Mouse (Mus musculus) frontal cortex, postnatal 10 days (tissue): ENCODE measurements around the gene Srp9.
A peak's percentile ranks its signal among the peaks of the same experiment; 100 is the strongest.

Experiments
- DNase-seq, 2 experiments: peaks; one replicate each; pipeline ENCODE4 v3.0.0; 2022; ENCODE audit warnings: low spot score in 2 of 2, mixed read lengths in 1 of 2

The Srp9 gene

GRCm38 (mm10) chr1:182124506-182124905 is at the start of gene Srp9:
TSS of gene Srp9 (plus strand) at chr1:182124737.
- peak; percentile 96 to 98 for DNase-seq

DNA sequence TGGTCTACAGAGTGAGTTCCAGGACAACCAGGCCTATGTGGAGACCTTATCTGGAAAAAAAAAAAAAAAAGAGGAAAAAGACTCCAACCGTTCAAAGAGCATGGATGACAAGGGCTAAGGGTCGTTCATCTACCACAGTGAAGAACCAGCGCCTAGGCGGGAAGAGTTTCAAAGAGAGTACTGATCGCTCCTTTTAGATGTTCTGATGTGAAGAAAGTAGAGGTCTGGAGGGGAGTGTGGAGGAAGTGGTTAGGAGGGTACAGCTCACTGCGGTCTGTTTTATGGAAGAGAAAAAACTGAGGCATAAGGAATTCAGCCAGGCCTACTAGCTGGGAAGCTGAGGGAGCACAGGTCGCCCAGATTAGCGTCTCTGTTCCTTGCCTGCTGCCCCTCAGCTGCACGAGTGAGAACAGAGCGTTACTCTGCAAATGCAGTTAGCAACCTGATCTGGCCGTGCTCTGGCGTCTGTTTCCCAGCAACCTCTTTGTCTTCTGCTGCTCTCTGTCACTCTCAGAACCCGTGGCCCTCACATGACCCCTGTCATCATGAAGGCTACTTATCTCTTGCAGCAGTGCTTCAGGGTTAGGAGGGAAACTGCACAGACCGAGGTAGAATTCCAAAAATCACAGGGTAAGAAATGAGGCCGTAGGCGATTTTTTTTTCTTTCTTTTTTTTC is 42.7 kb upstream of the Srp9 start:
- no peak for DNase-seq

- DNase-seq = no peak
Observed at GRCm38 (mm10) chr1:182083459-182083858, 41.1 kb upstream of the Srp9 start.

- peak; percentile 59 to 64 for DNase-seq
Observed at GRCm38 (mm10) chr1:182086759-182087158, 37.8 kb upstream of the Srp9 start.

- no peak for DNase-seq
Observed at GRCm38 (mm10) chr1:182087351-182087750, 37.2 kb upstream of the Srp9 start.

GRCm38 (mm10) chr1:182087753-182088633 is 36.5 kb upstream of the Srp9 start:
- no peak for DNase-seq

- DNase-seq = peak in 1 of 2 experiments; percentile 47
Observed at GRCm38 (mm10) chr1:182088844-182089418, 35.6 kb upstream of the Srp9 start.

GRCm38 (mm10) chr1:182089600-182090297 is 34.8 kb upstream of the Srp9 start:
- no peak for DNase-seq

DNA sequence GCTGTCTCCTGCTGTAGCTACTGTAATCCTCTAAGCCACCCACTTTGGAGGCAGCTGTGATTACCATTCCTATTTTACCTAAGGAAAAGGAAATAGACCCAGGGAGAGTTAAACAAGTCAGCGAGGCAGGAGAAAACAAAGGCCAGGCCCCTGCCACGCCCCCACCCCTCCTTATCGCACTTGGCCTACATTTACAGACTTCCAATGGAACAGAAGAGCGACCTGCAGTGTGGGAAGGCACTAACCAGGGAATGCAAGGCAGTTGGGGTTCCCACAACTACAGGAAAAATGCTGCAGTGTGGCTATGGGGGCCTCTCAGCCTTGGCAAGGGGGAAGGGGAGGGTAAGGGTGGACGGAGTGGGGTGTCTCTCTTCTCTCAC is 34.2 kb upstream of the Srp9 start:
- no peak for DNase-seq

DNA sequence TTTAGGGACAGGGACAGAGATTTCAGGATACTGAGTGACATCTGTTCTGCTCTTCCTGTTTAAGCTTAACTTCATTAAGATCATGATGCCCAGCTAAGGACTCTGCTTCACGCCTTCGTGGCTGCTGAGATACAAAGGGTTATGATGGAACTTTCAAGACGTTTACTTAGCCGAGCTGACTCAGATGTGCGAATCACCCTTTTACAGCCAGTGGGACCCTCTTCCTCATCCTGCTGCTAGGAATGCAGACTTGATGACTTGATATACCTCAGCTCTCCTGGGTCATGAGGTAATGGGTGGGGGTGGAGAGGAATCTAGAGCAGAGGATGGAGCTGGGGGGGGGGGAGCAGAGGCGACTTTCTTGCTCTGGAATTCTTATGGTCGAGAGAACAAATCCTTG is 33.3 kb upstream of the Srp9 start:
- no peak for DNase-seq

- no peak for DNase-seq
Observed at GRCm38 (mm10) chr1:182091746-182092412, 32.7 kb upstream of the Srp9 start.

GRCm38 (mm10) chr1:182092413-182092800 is 32.1 kb upstream of the Srp9 start:
- no peak for DNase-seq

GRCm38 (mm10) chr1:182093407-182093806 is 31.1 kb upstream of the Srp9 start:
- no peak for DNase-seq

GRCm38 (mm10) chr1:182094473-182095136 is 29.9 kb upstream of the Srp9 start:
- no peak for DNase-seq

- DNase-seq = peak; percentile 31 to 43
Observed at GRCm38 (mm10) chr1:182095240-182095741, 29.2 kb upstream of the Srp9 start.

- DNase-seq = no peak
Observed at GRCm38 (mm10) chr1:182096707-182097106, 27.8 kb upstream of the Srp9 start.

DNA sequence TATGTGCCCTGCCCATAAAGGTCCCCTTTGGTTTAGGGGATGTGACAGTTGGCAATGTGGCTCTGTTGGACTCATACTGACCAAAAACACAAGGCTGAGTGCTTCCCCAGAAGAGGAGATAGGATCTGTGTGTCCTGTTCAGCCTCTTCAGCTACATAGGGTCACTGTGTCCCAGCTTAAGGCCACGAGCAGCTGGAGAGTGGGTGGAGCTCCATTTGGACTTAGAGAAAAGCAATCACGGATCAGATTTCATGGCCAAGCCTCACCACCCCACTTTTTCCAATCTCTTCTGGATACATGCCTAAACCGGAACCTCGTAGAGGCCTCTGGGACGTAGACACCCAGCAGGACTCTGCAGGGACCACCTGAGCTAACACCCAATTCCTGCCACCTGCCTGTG is 25.5 kb upstream of the Srp9 start:
- no peak for DNase-seq

DNA sequence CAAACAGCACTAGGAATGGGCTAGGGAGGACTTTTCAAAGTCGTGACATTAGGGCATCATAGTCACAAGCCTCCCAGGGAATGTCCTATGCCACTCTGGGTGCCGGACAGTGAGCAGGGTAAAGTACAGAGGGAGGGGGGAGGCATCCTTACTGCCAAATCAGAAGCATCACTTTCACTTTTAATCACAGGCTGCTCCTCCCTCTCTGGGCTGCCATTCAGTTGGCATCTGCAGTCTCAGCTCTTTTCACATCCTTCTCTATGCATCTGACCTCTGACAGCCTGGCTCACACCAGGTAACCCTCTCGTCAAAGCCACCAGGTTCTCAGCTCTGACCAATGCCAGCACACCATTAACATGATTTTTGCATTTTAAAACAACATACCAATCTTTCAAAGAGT is 24.1 kb upstream of the Srp9 start:
- no peak for DNase-seq

GRCm38 (mm10) chr1:182101468-182101867 is 23.1 kb upstream of the Srp9 start:
- no peak for DNase-seq

DNA sequence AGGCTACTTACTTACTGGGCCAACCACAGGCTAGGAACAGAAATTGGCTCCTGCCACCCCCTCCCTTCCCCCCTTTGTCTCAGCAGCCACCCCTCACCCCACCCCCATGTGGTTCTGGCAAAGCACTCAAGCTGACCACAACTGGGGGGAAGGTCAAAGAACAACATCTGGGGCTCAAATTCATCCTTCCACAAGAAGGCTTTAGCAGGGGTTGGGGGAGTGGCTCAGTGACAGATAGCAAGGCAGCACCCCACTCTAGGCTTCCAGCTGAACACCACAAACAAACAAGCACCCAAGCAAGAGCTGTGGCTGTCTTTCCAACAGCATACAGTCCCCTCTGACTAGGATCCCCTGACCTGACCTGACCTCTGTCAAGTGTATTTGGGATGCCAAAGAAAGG is 21.8 kb upstream of the Srp9 start:
- no peak for DNase-seq

GRCm38 (mm10) chr1:182103436-182103835 is 21.1 kb upstream of the Srp9 start:
- DNase-seq = no peak
